Mouse (Mus musculus) lung, postnatal 25 days (tissue): ENCODE measurements at regions not wholly inside any gene's neighbourhood (a gene's known extent, or its start where the extent isn't known, plus 50 kb on each side); places are given as distances from the start of the nearest gene placed in this dataset.
A peak's percentile ranks its signal among the peaks of the same experiment; 100 is the strongest.

ENCODE experiments used
- DNase-seq: peaks from one replicate; pipeline ENCODE4 v3.0.0; 2022; ENCODE audit warnings: low spot score

GRCm38 (mm10) chr11:56925368-56925896, 85.8 kb upstream of the Gria1 start:
- no peak for DNase-seq

- no peak for DNase-seq
Measured at GRCm38 (mm10) chr11:56932766-56933165, 78.4 kb upstream of the Gria1 start.

GRCm38 (mm10) chr11:56952357-56952756, 58.8 kb upstream of the Gria1 start:
- DNase-seq, result peak; percentile 8

GRCm38 (mm10) chr11:56957824-56958223, 53.4 kb upstream of the Gria1 start:
- DNase-seq, result no peak
